Mouse (Mus musculus): ENCODE data around the gene Stra6. TPM values are rescaled to one million over a fixed set of nuclear protein-coding genes. Genes with fewer than 3 reads are reported as not detected.

Stra6 gene
- polyA plus RNA-seq, 1 experiment from 2014 or later, result 4.0 TPM

GRCm38 (mm10) chr9:58084586-58084985, 21.0 kb downstream of the Stra6 start:
- Histone ChIP-seq H3K27ac (ENCODE audit: low read depth) (no peak overlapping the region), H3K36me3 (ENCODE audit: insufficient read depth) (no peaks in the 10 kb centered on the region), H3K27me3 (ENCODE audit: insufficient read depth, low read length) (0 out of 2 replicates have a peak, but pooled peaks cover 3% of the 10 kb centered on the region), H3K4me1 (ENCODE audit: insufficient read depth) (peaks cover 12% of the 10 kb centered on the region; the same call in 1 of the 2 replicates), H3K4me2 (no peak overlapping the region), H3K9ac (no peak overlapping the region), H3K4me3 (ENCODE audit: low read depth, low read length) (no peak overlapping the region), H3K9me3 (ENCODE audit: low read depth, low read length) (no peaks in the 10 kb centered on the region)
- TF ChIP-seq CTCF (IDR thresholded peaks at IDR 0.05; ENCODE audit: low read depth), result no peak
- DNase-seq, result no peak
- 19% methylated on average over 8 of the region's 8 CpGs for WGBS
- no peak for ATAC-seq (ENCODE audit: insufficient read depth)

- no peak for TF ChIP-seq CTCF (IDR thresholded peaks at IDR 0.05; ENCODE audit: low read depth)
- no peak overlapping the region for H3K4me2 ChIP-seq
- H3K27me3 ChIP-seq (ENCODE audit: insufficient read depth, low read length), result 0 out of 2 replicates have a peak, but pooled peaks cover 3% of the 10 kb centered on the region
- ATAC-seq (ENCODE audit: insufficient read depth) (no peak), DNase-seq (no peak)
- no peak overlapping the region for H3K27ac ChIP-seq (ENCODE audit: low read depth)
- H3K4me1 ChIP-seq (ENCODE audit: insufficient read depth), result peaks cover 12% of the 10 kb centered on the region; the same call in 1 of the 2 replicates
- H3K36me3 ChIP-seq (ENCODE audit: insufficient read depth), result no peaks in the 10 kb centered on the region
- no peak overlapping the region for H3K9ac ChIP-seq
- WGBS, result 23% methylated on average over 2 of the region's 2 CpGs
- no peaks in the 10 kb centered on the region for H3K9me3 ChIP-seq (ENCODE audit: low read depth, low read length)
- H3K4me3 ChIP-seq (ENCODE audit: low read depth, low read length), result no peak overlapping the region
These were observed 21.5 kb downstream of the Stra6 start for GRCm38 (mm10) chr9:58085074-58085473.

GRCm38 (mm10) chr9:58086203-58086602, 22.6 kb downstream of the Stra6 start:
- 24% methylated on average over 9 of the region's 9 CpGs for WGBS
- DNase-seq, result no peak

GRCm38 (mm10) chr9:58086861-58087260, 23.3 kb downstream of the Stra6 start:
- no peak overlapping the region for H3K27ac ChIP-seq (ENCODE audit: low read depth)
- H3K4me3 ChIP-seq (ENCODE audit: low read depth, low read length), result no peak overlapping the region
- 50% methylated on average over 7 of the region's 7 CpGs for WGBS
- DNase-seq, result no peak
- 0 out of 2 replicates have a peak, but pooled peaks cover 3% of the 10 kb centered on the region for H3K27me3 ChIP-seq (ENCODE audit: insufficient read depth, low read length)
- no peaks in the 10 kb centered on the region for H3K36me3 ChIP-seq (ENCODE audit: insufficient read depth)
- ATAC-seq (ENCODE audit: insufficient read depth), result no peak
- no peaks in the 10 kb centered on the region for H3K9me3 ChIP-seq (ENCODE audit: low read depth, low read length)
- H3K4me2 ChIP-seq, result no peak overlapping the region
- H3K4me1 ChIP-seq (ENCODE audit: insufficient read depth), result peaks cover 12% of the 10 kb centered on the region; the same call in 1 of the 2 replicates
- no peak for TF ChIP-seq CTCF (IDR thresholded peaks at IDR 0.05; ENCODE audit: low read depth)
- no peak overlapping the region for H3K9ac ChIP-seq

More at GRCm38 (mm10) chr9:58086203-58086602, 22.6 kb downstream of the Stra6 start:
- Histone ChIP-seq H3K27ac (ENCODE audit: low read depth) (no peak overlapping the region), H3K4me3 (ENCODE audit: low read depth, low read length) (no peak overlapping the region), H3K4me2 (no peak overlapping the region), H3K27me3 (ENCODE audit: insufficient read depth, low read length) (0 out of 2 replicates have a peak, but pooled peaks cover 3% of the 10 kb centered on the region), H3K4me1 (ENCODE audit: insufficient read depth) (peaks cover 12% of the 10 kb centered on the region; the same call in 1 of the 2 replicates), H3K9me3 (ENCODE audit: low read depth, low read length) (no peaks in the 10 kb centered on the region), H3K9ac (no peak overlapping the region), H3K36me3 (ENCODE audit: insufficient read depth) (no peaks in the 10 kb centered on the region)
- no peak for ATAC-seq (ENCODE audit: insufficient read depth)
- no peak for TF ChIP-seq CTCF (IDR thresholded peaks at IDR 0.05; ENCODE audit: low read depth)

- Histone ChIP-seq H3K27me3 (ENCODE audit: insufficient read depth, low read length) (0 out of 2 replicates have a peak, but pooled peaks cover 3% of the 10 kb centered on the region), H3K4me3 (ENCODE audit: low read depth, low read length) (no peak overlapping the region), H3K9me3 (ENCODE audit: low read depth, low read length) (no peaks in the 10 kb centered on the region), H3K9ac (no peak overlapping the region), H3K36me3 (ENCODE audit: insufficient read depth) (no peaks in the 10 kb centered on the region), H3K4me2 (no peak overlapping the region), H3K4me1 (ENCODE audit: insufficient read depth) (peaks cover 12% of the 10 kb centered on the region; the same call in 1 of the 2 replicates), H3K27ac (ENCODE audit: low read depth) (no peak overlapping the region)
- WGBS, result 57% methylated on average over 7 of the region's 7 CpGs
- DNase-seq (no peak), ATAC-seq (ENCODE audit: insufficient read depth) (no peak)
- no peak for TF ChIP-seq CTCF (IDR thresholded peaks at IDR 0.05; ENCODE audit: low read depth)
These were observed 23.9 kb downstream of the Stra6 start for GRCm38 (mm10) chr9:58087277-58087998.

GRCm38 (mm10) chr9:58091623-58092425, 28.2 kb downstream of the Stra6 start:
- no peak for TF ChIP-seq CTCF (IDR thresholded peaks at IDR 0.05; ENCODE audit: low read depth)
- H3K27ac ChIP-seq (ENCODE audit: low read depth), result no peak overlapping the region; the same call in 1 of the 2 replicates
- no peak overlapping the region for H3K9ac ChIP-seq
- no peaks in the 10 kb centered on the region for H3K9me3 ChIP-seq (ENCODE audit: low read depth, low read length)
- no peaks in the 10 kb centered on the region for H3K27me3 ChIP-seq (ENCODE audit: insufficient read depth, low read length)
- H3K4me3 ChIP-seq (ENCODE audit: low read depth, low read length), result no peak overlapping the region
- no peak overlapping the region for H3K4me2 ChIP-seq
- H3K36me3 ChIP-seq (ENCODE audit: insufficient read depth), result no peaks in the 10 kb centered on the region
- WGBS, result 33% methylated on average over 4 of the region's 4 CpGs
- no peak for DNase-seq
- no peak for ATAC-seq (ENCODE audit: insufficient read depth)
- H3K4me1 ChIP-seq (ENCODE audit: insufficient read depth), result no peaks in the 10 kb centered on the region
